Mouse (Mus musculus) forebrain, embryonic 14.5 days (tissue): Measurements from ENCODE around the gene Hdac4. TPM values are rescaled to one million over a fixed set of nuclear protein-coding genes. Genes with fewer than 3 reads are reported as not detected.

Source experiments
- ATAC-seq: fragments of 200-750 bp; cut with Nextera tagmentation; 2 replicates; pipeline ENCODE4 v1.8.0; 2017; ENCODE audit warnings: mild to moderate bottlenecking, moderate library complexity
- DNase-seq: peaks from one replicate; pipeline ENCODE4 v3.0.0-alpha.2; 2015; ENCODE audit warnings: low spot score
- H3K27ac ChIP-seq: fragments of 300-500 bp; sonication (generic); 2 replicates; pipeline ENCODE4 v1.5.1; 2014; ENCODE audit warnings: low read depth, mild to moderate bottlenecking, control low read depth, low read length, moderate library complexity
- H3K27me3 ChIP-seq: fragments of 300-500 bp; sonication (generic); replicated peaks from 2 replicates; pipeline ENCODE4 v1.6.1; 2014; ENCODE audit warnings: low read length, control low read depth, mixed read lengths; ENCODE audit not compliant: control insufficient read depth, insufficient read depth
- H3K36me3 ChIP-seq: fragments of 300-500 bp; sonication (generic); 2 replicates; pipeline ENCODE4 v1.6.1; 2014; ENCODE audit warnings: low read length, control low read depth; ENCODE audit not compliant: control insufficient read depth, insufficient read depth
- H3K4me1 ChIP-seq: fragments of 300-500 bp; sonication (generic); 2 replicates; pipeline ENCODE4 v1.6.1; 2014; ENCODE audit warnings: antibody characterized with exemption, low read length, control low read depth; ENCODE audit not compliant: control insufficient read depth, insufficient read depth
- H3K4me2 ChIP-seq: fragments of 300-500 bp; sonication (generic); 2 replicates; pipeline ENCODE4 v1.6.1; 2014; ENCODE audit warnings: mild to moderate bottlenecking, control low read depth, low read length
- H3K4me3 ChIP-seq: fragments of 300-500 bp; sonication (generic); 2 replicates; pipeline ENCODE4 v1.5.1; 2014; ENCODE audit warnings: low read depth, low read length, control low read depth
- H3K9ac ChIP-seq: fragments of 300-500 bp; sonication (generic); 2 replicates; pipeline ENCODE4 v1.6.1; 2014; ENCODE audit warnings: mild to moderate bottlenecking, low read length, control low read depth, moderate library complexity
- H3K9me3 ChIP-seq: fragments of 300-500 bp; sonication (generic); replicated peaks from 2 replicates; pipeline ENCODE4 v1.6.1; 2016; ENCODE audit warnings: low read length, control low read depth, mixed read lengths; ENCODE audit not compliant: control insufficient read depth
- WGBS: fragments of 180-500 bp; shearing (Covaris S2); extraction: QIAGEN DNeasy Blood & Tissue Kit; methylation state at CpG from one replicate; pipeline ENCODE4 v1.1.7; 2014; 5-methylcytosine and 5-hydroxymethylcytosine counted together
- polyA plus RNA-seq: library from polyadenylated mRNA; unstranded; fragments of >200 nt; fragmentation: Nextera tagmentation; extraction: Ambion mirVana; gene quantifications from 2 replicates; pipeline ENCODE4 v1.2.1, GENCODE M21; 2014

Hdac4 gene
- polyA plus RNA-seq, 1 experiment from 2014 or later, result 16.5 TPM

- H3K9me3 ChIP-seq, result no peaks in the 10 kb centered on the region
- H3K27ac ChIP-seq, result no peak overlapping the region
- H3K4me2 ChIP-seq, result no peak overlapping the region
- 0 out of 2 replicates have a peak, but pooled peaks cover 5% of the 10 kb centered on the region for H3K4me1 ChIP-seq
- no peaks in the 10 kb centered on the region for H3K36me3 ChIP-seq
- no peaks in the 10 kb centered on the region for H3K27me3 ChIP-seq
- H3K9ac ChIP-seq, result no peak overlapping the region
- DNase-seq (no peak), ATAC-seq (no peak)
- H3K4me3 ChIP-seq, result no peak overlapping the region
- 96% methylated on average over 5 of the region's 5 CpGs for WGBS
These were observed 82.9 kb downstream of the Hdac4 start for GRCm38 (mm10) chr1:92112591-92112990.

DNA sequence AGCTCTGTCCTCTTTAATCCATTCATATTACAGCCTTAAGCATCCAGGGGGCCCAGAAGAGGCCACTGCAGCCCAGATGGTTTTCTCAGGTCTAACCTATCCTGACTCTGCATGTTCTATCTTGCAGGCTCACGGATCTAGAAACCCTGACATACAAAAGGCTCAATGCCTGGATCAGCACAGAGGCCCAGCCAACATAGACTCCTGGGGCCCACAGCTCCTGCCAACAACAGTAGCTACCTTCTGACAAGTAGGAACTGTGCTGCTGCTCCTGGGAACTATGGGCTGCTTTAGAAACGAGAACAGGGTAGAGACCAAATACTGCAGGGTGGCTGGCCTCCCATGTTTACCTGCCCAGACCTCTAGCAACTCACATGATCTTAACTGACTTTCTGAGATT is 83.9 kb downstream of the Hdac4 start:
- H3K9ac ChIP-seq, result no peak overlapping the region
- 0 out of 2 replicates have a peak, but pooled peaks cover 5% of the 10 kb centered on the region for H3K4me1 ChIP-seq
- ATAC-seq (no peak), DNase-seq (no peak)
- no peak overlapping the region for H3K4me2 ChIP-seq
- no peaks in the 10 kb centered on the region for H3K27me3 ChIP-seq
- 74% methylated on average over 2 of the region's 2 CpGs for WGBS
- no peaks in the 10 kb centered on the region for H3K9me3 ChIP-seq
- no peaks in the 10 kb centered on the region for H3K36me3 ChIP-seq
- H3K27ac ChIP-seq, result no peak overlapping the region
- H3K4me3 ChIP-seq, result no peak overlapping the region

GRCm38 (mm10) chr1:92111026-92111425 is 84.5 kb downstream of the Hdac4 start:
- DNase-seq (no peak), ATAC-seq (no peak)
- no peaks in the 10 kb centered on the region for H3K27me3 ChIP-seq
- H3K9ac ChIP-seq, result no peak overlapping the region
- H3K4me3 ChIP-seq, result no peak overlapping the region
- H3K27ac ChIP-seq, result no peak overlapping the region
- H3K36me3 ChIP-seq, result no peaks in the 10 kb centered on the region
- H3K9me3 ChIP-seq, result no peaks in the 10 kb centered on the region
- H3K4me2 ChIP-seq, result no peak overlapping the region
- 0 out of 2 replicates have a peak, but pooled peaks cover 5% of the 10 kb centered on the region for H3K4me1 ChIP-seq
- WGBS, result 87% methylated on average over 1 of the region's 1 CpGs

DNA sequence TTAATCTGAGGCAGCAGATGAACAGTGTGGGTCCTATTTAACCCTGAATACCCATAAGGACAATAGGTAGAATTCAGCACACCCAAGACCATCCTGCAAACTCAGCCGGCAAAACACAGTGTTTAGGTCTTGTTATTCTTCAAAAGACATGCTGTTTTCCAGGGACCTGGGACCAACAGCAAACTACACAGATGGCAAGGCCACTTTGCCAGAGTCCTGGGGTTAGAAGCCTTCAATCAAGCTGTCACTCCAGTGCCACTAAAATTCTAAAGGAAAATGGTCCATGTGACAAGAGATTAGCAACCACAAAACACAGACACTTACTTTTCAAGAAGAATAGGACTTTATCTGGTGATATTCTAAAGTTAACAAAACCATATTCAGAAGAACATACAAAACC is 86.3 kb downstream of the Hdac4 start:
- H3K9me3 ChIP-seq, result no peaks in the 10 kb centered on the region
- no peak overlapping the region for H3K9ac ChIP-seq
- no peak overlapping the region for H3K4me3 ChIP-seq
- WGBS, result 42% methylated on average over 1 of the region's 1 CpGs
- H3K4me1 ChIP-seq, result 0 out of 2 replicates have a peak, but pooled peaks cover 5% of the 10 kb centered on the region
- H3K4me2 ChIP-seq, result no peak overlapping the region
- DNase-seq, result no peak
- no peaks in the 10 kb centered on the region for H3K36me3 ChIP-seq
- ATAC-seq, result no peak
- no peak overlapping the region for H3K27ac ChIP-seq
- no peaks in the 10 kb centered on the region for H3K27me3 ChIP-seq

GRCm38 (mm10) chr1:92108556-92108955 is 86.9 kb downstream of the Hdac4 start:
- no peak for DNase-seq
- no peak for ATAC-seq
- no peak overlapping the region for H3K27ac ChIP-seq
- no peak overlapping the region for H3K4me2 ChIP-seq
- H3K36me3 ChIP-seq, result no peaks in the 10 kb centered on the region
- H3K9ac ChIP-seq, result no peak overlapping the region
- no peak overlapping the region for H3K4me3 ChIP-seq
- H3K27me3 ChIP-seq, result no peaks in the 10 kb centered on the region
- WGBS, result 87% methylated on average over 2 of the region's 2 CpGs
- H3K4me1 ChIP-seq, result 0 out of 2 replicates have a peak, but pooled peaks cover 5% of the 10 kb centered on the region
- no peaks in the 10 kb centered on the region for H3K9me3 ChIP-seq

DNA sequence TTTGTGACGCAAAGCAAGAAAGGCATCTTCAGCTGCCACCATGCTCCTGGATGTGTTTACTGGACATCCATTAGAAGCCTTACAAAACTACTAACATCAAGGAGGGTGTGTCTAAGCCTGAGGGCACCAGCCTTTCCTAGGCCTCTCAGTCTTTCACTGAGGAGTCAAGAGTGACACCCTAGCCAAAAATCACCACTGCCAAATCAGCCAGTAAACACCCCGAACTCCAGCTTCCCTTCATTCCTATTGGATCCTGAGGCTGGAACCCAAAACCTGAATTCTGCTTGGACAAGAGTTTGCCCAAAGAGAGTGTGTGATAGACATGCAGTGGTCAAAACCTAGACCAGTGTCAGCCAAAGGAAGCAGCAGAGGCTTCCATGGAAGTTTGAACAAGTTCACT is 87.5 kb downstream of the Hdac4 start:
- H3K4me2 ChIP-seq, result no peak overlapping the region
- H3K36me3 ChIP-seq, result no peaks in the 10 kb centered on the region
- H3K9ac ChIP-seq, result no peak overlapping the region
- H3K9me3 ChIP-seq, result no peaks in the 10 kb centered on the region
- ATAC-seq, result no peak
- H3K27me3 ChIP-seq, result no peaks in the 10 kb centered on the region
- no peak for DNase-seq
- WGBS, result 88% methylated on average over 2 of the region's 2 CpGs
- H3K4me1 ChIP-seq, result 0 out of 2 replicates have a peak, but pooled peaks cover 5% of the 10 kb centered on the region
- no peak overlapping the region for H3K4me3 ChIP-seq
- no peak overlapping the region for H3K27ac ChIP-seq

DNA sequence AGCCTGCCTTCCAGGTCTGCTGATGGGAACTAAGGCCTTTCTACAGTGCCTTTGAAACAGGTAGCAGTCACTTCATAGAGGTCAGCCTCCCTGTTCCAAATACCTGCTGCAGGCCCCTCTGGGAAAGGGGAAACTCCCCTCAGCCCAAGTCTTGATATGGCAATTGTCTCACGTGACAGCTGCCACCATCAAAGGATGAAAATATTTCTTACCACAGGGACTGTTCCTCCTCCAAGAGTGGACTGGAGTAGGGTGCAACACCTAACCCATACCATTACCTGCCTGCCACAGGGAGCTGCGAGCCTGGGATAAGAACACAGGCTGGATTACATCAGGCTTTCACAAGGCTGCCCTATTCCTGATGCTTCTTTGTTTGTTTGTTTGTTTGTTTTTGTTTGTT is 88.0 kb downstream of the Hdac4 start:
- 0 out of 2 replicates have a peak, but pooled peaks cover 5% of the 10 kb centered on the region for H3K4me1 ChIP-seq
- no peaks in the 10 kb centered on the region for H3K27me3 ChIP-seq
- DNase-seq, result no peak
- H3K4me2 ChIP-seq, result no peak overlapping the region
- WGBS, result 92% methylated on average over 2 of the region's 2 CpGs
- H3K9ac ChIP-seq, result no peak overlapping the region
- H3K36me3 ChIP-seq, result no peaks in the 10 kb centered on the region
- ATAC-seq, result no peak
- no peaks in the 10 kb centered on the region for H3K9me3 ChIP-seq
- no peak overlapping the region for H3K27ac ChIP-seq
- H3K4me3 ChIP-seq, result no peak overlapping the region

- Histone ChIP-seq H3K27me3 (no peaks in the 10 kb centered on the region), H3K4me2 (no peak overlapping the region)
- WGBS, result 89% methylated on average over 4 of the region's 4 CpGs
These were observed 88.9 kb downstream of the Hdac4 start for GRCm38 (mm10) chr1:92106486-92107160.

GRCm38 (mm10) chr1:92104718-92105117 is 90.8 kb downstream of the Hdac4 start:
- H3K4me1 ChIP-seq, result peaks cover 9% of the 10 kb centered on the region
- ATAC-seq (no peak), DNase-seq (no peak)
- H3K36me3 ChIP-seq, result no peaks in the 10 kb centered on the region
- no peak overlapping the region for H3K27ac ChIP-seq
- no peak overlapping the region for H3K9ac ChIP-seq
- H3K4me3 ChIP-seq, result no peak overlapping the region
- no peaks in the 10 kb centered on the region for H3K27me3 ChIP-seq
- 93% methylated on average over 3 of the region's 3 CpGs for WGBS
- no peak overlapping the region for H3K4me2 ChIP-seq
- H3K9me3 ChIP-seq, result no peaks in the 10 kb centered on the region

More at GRCm38 (mm10) chr1:92106486-92107160, 88.9 kb downstream of the Hdac4 start:
- H3K27ac ChIP-seq, result no peak overlapping the region
- no peak overlapping the region for H3K9ac ChIP-seq
- peaks cover 5% of the 10 kb centered on the region; the same call in 1 of the 2 replicates for H3K4me1 ChIP-seq
- H3K4me3 ChIP-seq, result no peak overlapping the region
- no peak for DNase-seq
- no peak for ATAC-seq
- no peaks in the 10 kb centered on the region for H3K9me3 ChIP-seq
- no peaks in the 10 kb centered on the region for H3K36me3 ChIP-seq
